Mouse (Mus musculus): ENCODE results near the gene Klc4.

DNA sequence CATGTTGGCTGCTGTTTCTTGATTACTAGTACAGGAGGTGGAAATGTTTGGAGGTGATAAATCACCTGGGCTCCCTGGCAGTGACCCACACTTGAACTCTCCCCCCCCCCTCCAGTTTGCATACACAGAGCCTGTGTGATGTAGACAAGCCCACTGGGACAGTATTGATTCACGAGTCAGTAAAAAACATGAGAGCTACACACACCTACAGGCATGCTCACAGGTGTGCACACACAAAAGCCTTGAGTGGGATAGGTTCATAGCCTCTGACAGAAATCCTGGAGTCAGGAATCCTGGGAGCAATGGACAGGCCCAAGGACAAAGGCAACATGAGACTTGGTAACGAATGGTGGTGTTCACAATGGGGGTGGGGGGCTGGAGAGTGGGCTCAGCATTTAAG, 33.6 kb downstream of the Klc4 start:
- TF ChIP-seq POLR2A (IDR thresholded peaks at IDR 0.05; ENCODE audit: control insufficient read depth, extremely low read depth, insufficient read depth, low read length, poor library complexity) (no peak), CTCF (IDR thresholded peaks at IDR 0.05; ENCODE audit: borderline replicate concordance, control insufficient read depth, extremely low read depth, insufficient read depth, low read length, poor library complexity) (no peak)
